Mouse (Mus musculus) cerebellum, adult 2 months (tissue): ENCODE results near the gene Lman2. TPM values are rescaled to one million over a fixed set of nuclear protein-coding genes. Genes with fewer than 3 reads are reported as not detected.
A peak's percentile ranks its signal among the peaks of the same experiment; 100 is the strongest.

ENCODE experiments used
- DNase-seq, 2 experiments: peaks; one replicate each; pipeline ENCODE4 v3.0.0; 2021
- H3K27ac ChIP-seq: fragments of 200-500 bp; 2 replicates; pipeline ENCODE4 v1.5.1; 2012; ENCODE audit warnings: low read length, control low read depth, inconsistent platforms; ENCODE audit not compliant: insufficient read depth
- H3K27me3 ChIP-seq: fragments of 200-500 bp; 2 replicates; pipeline ENCODE4 v1.6.1; 2012; ENCODE audit warnings: inconsistent platforms, mild to moderate bottlenecking, low read length, moderate library complexity; ENCODE audit not compliant: control insufficient read depth, insufficient read depth
- H3K4me1 ChIP-seq: fragments of 200-500 bp; 2 replicates; pipeline ENCODE4 v1.6.1; 2011; ENCODE audit warnings: low read length; ENCODE audit not compliant: control insufficient read depth, insufficient read depth
- H3K4me3 ChIP-seq: fragments of 200-500 bp; replicated peaks from 2 replicates; pipeline ENCODE3; 2011; ENCODE audit warnings: mild to moderate bottlenecking, low read depth, low read length, control low read depth; ENCODE audit not compliant: insufficient read depth
- CTCF ChIP-seq: fragments of 200-500 bp; IDR thresholded peaks from 2 replicates; pipeline ENCODE4 v1.5.1; 2011; ENCODE audit warnings: low read depth, mild to moderate bottlenecking, control low read depth, low read length, moderate library complexity, borderline replicate concordance; ENCODE audit not compliant: insufficient read depth
- POLR2A ChIP-seq: fragments of 200-500 bp; IDR thresholded peaks from 2 replicates; pipeline ENCODE4 v1.6.1; 2011; ENCODE audit warnings: low read length, control low read depth, borderline replicate concordance; ENCODE audit not compliant: insufficient read depth
- WGBS: fragments of 180-500 bp; shearing (Covaris S2); methylation state at CpG from one replicate; pipeline ENCODE4 v1.1.7; 2018; 5-methylcytosine and 5-hydroxymethylcytosine counted together
- polyA plus RNA-seq: library from polyadenylated mRNA; depleted of rRNA; stranded (reverse); fragments of >200 nt; gene quantifications from 2 replicates; pipeline ENCODE4 v1.2.3, GENCODE M21; 2012; rRNA removed

The Lman2 gene
- 65.1 and 66.7 TPM in 2 replicates for polyA plus RNA-seq

DNA sequence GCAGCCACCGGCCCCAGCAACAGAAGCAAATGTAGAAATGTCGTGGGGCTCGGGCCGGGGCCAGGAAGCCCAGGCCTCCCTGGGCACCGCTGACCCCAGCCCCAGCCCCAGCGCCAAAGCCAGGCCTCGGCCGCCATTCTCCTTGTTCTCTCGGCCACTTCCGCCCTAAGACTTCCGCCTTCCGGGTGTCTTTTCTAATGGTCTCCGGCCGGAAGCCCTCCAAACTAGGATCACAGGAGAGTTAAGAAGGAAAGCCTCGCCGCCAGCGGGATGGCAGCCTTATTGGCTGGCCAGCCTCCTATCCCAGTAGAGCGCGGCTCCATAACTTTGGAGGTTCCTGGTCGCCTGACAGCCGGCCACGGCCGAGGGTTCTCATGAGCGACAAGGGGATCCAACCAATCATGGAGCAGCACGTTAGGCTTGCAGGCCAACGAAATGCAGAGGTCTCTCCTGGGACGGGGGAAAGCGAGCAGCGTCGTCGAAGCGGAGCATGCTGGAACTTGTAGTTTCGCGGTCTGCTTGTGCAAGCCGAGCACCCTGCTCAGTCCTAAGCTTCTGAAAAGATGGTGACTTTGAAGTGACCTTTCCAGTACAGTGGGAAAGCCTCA, at the start of gene Lman2:
Gene Lman2 (minus strand): TSS at position 331 of the 608 bp plus-strand sequence.
- peak; percentile 96 to 98 for DNase-seq
- peaks cover 5% of the 10 kb centered on the region for H3K4me1 ChIP-seq
- TF ChIP-seq POLR2A (peak; percentile 41; the same call in 1 of the 2 replicates), CTCF (no peak)
- WGBS, result under 1% methylated on average over 35 of the region's 35 CpGs
- no peaks in the 10 kb centered on the region for H3K27me3 ChIP-seq
- H3K27ac ChIP-seq, result peak within 1 kb of the TSS; percentile 60
- peak within 1 kb of the TSS; percentile 91 for H3K4me3 ChIP-seq

DNA sequence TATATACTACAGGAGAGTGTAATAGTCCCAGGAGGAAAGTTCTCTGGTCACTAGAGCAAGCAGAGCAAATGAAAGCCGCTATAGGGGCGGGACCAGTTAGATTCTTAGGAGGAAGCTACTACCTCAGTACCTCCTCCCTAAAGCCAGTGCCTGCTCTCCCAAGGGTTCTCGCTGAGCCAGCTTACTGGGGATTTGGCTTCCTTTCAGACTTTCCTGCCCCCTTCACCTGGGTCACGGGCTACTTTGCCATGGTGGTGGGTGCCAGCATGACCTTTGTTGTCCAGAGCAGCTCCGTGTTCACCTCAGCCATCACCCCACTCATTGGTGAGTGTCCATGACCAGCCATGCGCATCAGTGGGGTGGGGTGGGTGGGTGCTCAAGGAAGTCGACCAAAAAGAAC, 49.2 kb upstream of the Lman2 start:
- no peak for TF ChIP-seq CTCF
- Histone ChIP-seq H3K27me3 (no peaks in the 10 kb centered on the region), H3K4me3 (no peak overlapping the region), H3K4me1 (peaks cover 3% of the 10 kb centered on the region; the same call in 1 of the 2 replicates), H3K27ac (no peak overlapping the region)
- 85% methylated on average over 7 of the region's 7 CpGs for WGBS
- DNase-seq, result no peak

DNA sequence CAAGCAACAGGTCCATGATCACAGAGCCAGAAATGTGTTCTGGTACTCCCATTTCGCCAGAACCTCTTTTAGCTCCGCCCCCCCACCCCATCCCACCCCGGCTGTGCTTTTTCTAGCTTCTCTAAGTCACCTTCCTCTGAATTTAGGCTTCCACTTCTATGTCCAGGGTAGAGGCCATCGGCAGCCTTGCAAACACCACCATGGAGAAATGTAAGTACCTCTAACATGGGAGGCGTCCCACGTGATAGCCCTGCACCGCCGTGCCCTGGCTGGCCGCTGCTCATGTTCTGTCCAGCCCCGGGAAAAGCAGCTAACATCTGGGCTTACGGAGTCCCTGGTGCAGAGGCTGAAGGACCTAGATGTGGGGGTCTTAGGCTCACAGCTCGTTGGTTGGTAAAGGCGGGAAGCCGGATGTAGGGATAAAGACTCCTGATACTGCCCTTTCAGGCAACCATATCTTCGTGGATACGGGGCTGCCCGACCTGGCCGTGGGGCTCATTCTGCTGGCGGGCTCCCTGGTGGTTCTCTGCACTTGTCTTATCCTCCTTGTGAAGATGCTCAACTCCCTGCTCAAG, 46.0 kb upstream of the Lman2 start:
- DNase-seq, result no peak
- Histone ChIP-seq H3K4me1 (no peaks in the 10 kb centered on the region), H3K27ac (no peak overlapping the region), H3K27me3 (no peaks in the 10 kb centered on the region), H3K4me3 (no peak overlapping the region)
- 86% methylated on average over 19 of the region's 19 CpGs for WGBS
- TF ChIP-seq CTCF (no peak), POLR2A (no peak)

DNA sequence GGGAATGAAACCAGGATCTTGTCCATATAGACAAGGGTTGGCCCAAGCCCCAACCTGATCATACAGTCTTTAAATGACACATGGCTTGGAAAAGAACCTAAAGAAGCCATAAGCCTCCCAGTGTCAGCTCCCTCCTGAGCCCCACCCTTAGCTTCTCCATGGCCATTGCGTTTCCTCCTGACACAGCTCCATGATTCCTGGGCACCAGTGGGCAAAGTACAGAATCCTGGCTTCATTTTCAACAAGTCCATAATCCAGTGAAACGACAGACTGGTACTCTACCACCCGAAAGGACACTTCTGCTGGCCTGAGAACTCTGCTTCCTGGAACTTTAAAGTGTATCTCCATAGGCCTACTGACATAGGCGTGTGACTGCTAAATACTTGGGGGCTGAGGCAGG, 44.8 kb upstream of the Lman2 start:
- Histone ChIP-seq H3K4me3 (no peak overlapping the region), H3K4me1 (no peaks in the 10 kb centered on the region), H3K27me3 (no peaks in the 10 kb centered on the region), H3K27ac (no peak overlapping the region)
- WGBS, result 84% methylated on average over 4 of the region's 4 CpGs
- TF ChIP-seq CTCF (no peak), POLR2A (no peak)
- no peak for DNase-seq

DNA sequence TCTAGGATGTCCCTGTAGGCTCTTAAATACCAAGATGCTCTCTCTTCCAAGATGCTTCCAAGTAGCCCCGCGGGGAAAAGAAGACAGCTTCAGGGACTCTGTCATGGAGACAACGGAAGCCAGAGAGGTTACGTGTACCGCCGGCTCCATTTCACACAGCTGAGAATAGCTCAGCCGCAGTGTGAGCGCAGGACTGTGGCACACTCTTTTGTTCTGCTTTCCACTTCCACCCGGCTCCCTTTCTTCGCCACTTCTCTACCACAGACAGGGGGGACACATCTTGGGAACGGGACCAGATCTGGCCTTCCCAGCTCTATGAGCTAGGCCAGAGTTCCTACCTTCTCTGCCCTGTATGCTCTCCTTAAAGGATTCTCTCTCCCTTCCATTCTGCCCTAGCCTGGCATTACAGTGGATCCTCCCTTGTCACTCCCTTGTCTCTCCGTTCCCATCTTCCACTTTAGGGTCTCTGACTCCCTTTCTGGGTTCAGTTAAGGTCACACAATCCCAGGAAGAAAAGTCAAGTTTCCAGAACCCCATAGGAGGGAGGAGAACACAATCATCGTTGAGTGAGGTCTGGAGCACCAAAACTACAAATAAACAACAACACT, 43.3 kb upstream of the Lman2 start:
- DNase-seq, result no peak
- Histone ChIP-seq H3K4me1 (no peaks in the 10 kb centered on the region), H3K27me3 (no peaks in the 10 kb centered on the region), H3K27ac (no peak overlapping the region), H3K4me3 (no peak overlapping the region)
- 43% methylated on average over 13 of the region's 13 CpGs for WGBS
- TF ChIP-seq POLR2A (no peak), CTCF (no peak)

DNA sequence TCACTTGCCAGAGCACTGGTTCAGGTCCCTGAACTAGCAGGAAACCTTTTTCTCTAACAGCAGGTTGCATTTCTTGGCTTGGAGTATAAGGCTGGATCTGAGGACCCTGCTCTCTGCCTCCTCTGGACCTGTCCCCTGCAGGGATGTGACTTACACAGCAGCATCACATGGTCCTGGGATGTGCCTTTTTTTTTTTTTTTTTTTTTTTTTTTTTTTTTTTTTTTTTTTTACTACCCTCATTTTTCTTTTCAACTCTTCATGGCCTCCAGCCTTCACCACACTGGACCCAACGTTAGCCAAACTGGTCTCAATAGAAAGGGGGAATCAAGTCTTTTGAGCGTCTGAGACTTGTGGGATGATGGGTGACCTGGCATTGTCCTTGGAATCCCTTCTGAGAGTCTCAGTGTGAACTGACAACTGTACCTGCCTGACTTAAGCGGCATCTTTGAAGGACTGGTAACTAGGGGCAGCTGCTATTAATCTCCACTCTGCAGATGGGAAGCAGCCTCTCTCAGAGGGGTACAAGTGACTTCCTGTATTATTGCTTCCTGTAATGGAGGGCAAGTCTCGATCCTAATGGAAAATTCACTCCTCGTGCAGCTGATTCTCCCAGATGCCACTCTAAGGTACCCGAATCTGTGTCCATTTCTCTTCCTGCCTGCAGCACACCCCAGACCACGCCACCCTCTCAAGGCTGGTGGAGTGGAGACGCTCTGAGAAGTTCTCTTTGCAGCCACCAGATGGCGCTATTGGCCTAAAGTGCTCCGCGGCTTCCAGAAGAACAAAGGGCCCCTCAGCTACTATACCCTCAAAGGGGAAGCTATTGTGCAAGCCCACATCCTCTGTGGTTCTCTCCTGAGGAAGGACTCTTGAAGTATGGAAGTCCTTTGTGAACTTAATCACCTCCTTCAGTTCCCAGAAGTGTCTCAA, 42.5 kb upstream of the Lman2 start:
- no peaks in the 10 kb centered on the region for H3K4me1 ChIP-seq
- WGBS, result 12% methylated on average over 11 of the region's 11 CpGs
- no peak overlapping the region for H3K4me3 ChIP-seq
- TF ChIP-seq CTCF (peak; percentile 92), POLR2A (no peak)
- H3K27ac ChIP-seq, result no peak overlapping the region
- H3K27me3 ChIP-seq, result no peaks in the 10 kb centered on the region
- peak; percentile 51 to 73 for DNase-seq

DNA sequence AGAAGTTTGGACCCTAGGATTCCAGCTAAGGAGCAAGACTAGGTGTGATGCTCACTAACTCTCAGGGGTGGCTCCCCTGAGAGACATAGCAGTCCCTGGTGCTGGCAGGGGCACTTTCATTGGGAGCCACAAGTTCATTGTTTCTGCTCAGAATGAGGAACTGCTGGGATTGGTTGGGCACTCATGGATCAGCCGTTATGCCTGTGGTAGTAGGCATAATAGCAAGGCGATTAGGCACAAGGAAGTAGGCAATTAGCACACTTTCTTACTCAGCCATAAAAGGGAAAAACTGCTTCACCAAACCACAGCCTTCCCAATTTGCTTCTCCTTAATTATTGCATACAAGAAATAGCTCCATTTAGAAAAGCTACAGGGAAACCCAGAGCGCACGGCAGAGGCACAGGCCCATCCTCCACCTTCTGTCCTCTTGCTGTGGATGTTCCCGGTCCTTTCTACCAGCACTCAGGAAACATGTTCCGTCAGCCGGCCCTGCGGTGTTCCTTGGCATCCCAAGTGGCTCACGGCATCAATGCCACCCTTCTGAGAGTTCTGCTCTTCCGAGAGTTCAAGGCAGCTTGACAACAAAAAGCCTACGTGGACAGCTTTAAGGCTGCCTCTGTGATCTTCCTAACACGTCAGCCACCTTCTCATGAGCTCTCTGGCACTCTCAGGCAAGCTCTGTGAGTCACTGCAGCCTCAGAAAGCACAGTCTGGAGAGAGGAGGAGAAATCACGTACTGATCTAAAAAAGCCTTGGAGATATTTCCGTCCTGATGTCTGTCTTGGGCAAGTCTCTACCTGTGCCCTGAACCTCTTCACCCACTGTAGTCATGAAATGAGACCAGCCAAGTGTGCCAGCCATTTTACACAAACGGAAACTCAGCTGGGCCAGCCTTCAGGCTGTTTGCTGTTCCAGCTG, 41.6 kb upstream of the Lman2 start:
- WGBS, result 65% methylated on average over 15 of the region's 15 CpGs
- TF ChIP-seq POLR2A, result no peak
- TF ChIP-seq CTCF, result no peak
- no peak overlapping the region for H3K27ac ChIP-seq

More for the DNA sequence above, 41.6 kb upstream of the Lman2 start:
- H3K4me1 ChIP-seq, result no peaks in the 10 kb centered on the region
- H3K4me3 ChIP-seq, result no peak overlapping the region
- DNase-seq, result no peak
- no peaks in the 10 kb centered on the region for H3K27me3 ChIP-seq
